Mouse (Mus musculus) brain, embryonic 14.5 days (tissue): ENCODE data around the gene Arrdc5.
A peak's percentile ranks its signal among the peaks of the same experiment; 100 is the strongest.

Source experiments
- CTCF ChIP-seq: fragments of 200-500 bp; IDR thresholded peaks from 2 replicates; pipeline ENCODE4 v1.5.1; 2012; ENCODE audit warnings: inconsistent platforms, mild to moderate bottlenecking, moderate library complexity, borderline replicate concordance; ENCODE audit not compliant: insufficient read depth, insufficient read length; ENCODE audit errors: extremely low read depth
- POLR2A ChIP-seq: fragments of 200-500 bp; IDR thresholded peaks from 2 replicates; pipeline ENCODE4 v1.6.1; 2012; ENCODE audit warnings: mild to moderate bottlenecking, inconsistent platforms, borderline replicate concordance; ENCODE audit not compliant: poor library complexity, insufficient read depth, insufficient read length, severe bottlenecking; ENCODE audit errors: extremely low read depth

- TF ChIP-seq CTCF (peak; percentile 47; the same call in 1 of the 2 replicates), POLR2A (no peak)
Observed at GRCm38 (mm10) chr17:56338909-56339308, 38.8 kb upstream of the Arrdc5 start.
